Mouse (Mus musculus): ENCODE measurements around the gene Cemip. TPM values are rescaled to one million over a fixed set of nuclear protein-coding genes. Genes with fewer than 3 reads are reported as not detected.
A peak's percentile ranks its signal among the peaks of the same experiment; 100 is the strongest.

Gene Cemip
- polyA plus RNA-seq, 1 experiment from 2014 or later = 0.49 TPM

DNA sequence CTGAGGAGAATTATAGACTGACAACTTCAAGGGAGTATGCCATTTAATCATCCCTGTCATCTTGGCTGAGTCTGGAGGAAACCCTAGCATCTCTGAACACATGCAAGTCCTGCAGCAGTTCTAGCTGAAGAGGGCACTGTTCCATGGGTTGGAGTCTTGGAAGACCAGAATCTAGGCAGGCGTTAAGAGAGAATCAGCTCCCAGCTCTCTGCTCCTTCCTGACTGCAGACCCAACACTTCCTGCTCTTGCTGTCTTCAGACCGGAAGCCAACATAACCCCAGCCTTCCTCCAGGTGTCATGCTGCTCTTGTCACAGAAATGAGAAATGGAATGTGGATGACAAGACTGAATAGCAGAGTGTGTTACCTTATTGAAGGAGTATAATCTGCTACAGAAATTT lies 29.1 kb upstream of the Cemip start:
- Histone ChIP-seq H3K9ac (no peak overlapping the region), H3K4me3 (no peak overlapping the region), H3K36me3 (peaks cover 1% of the 10 kb centered on the region; the same call in 1 of the 2 replicates), H3K4me1 (replicated peaks) (peaks cover 70% of the 10 kb centered on the region), H3K9me3 (no peaks in the 10 kb centered on the region), H3K27ac (no peak overlapping the region), H3K27me3 (no peaks in the 10 kb centered on the region), H3K4me2 (no peak overlapping the region)
- WGBS = 66% methylated on average over 2 of the region's 2 CpGs
- ATAC-seq (ENCODE audit: low FRiP score) = no peak

DNA sequence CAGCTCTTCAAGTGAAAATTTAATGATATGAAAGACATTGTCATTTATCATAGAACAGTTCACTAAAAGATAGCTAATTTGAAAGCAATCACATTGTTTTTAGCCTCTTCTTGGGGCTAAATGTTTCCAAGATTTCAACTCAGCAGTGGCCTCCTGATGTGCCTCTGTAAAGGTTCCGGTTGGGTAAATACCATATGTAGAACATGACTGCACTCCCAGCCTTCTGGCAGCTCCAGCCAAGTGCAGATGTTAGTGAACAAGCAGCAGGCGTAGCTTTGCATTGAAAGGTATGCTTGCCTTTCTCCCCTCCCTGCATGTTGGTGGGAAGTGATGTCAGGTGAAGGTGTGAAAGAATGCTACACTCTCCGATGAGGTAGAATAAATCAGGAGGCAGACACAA lies 28.5 kb upstream of the Cemip start:
- H3K27ac ChIP-seq = no peak overlapping the region
- peaks cover 6% of the 10 kb centered on the region; the same call in 1 of the 2 replicates for H3K36me3 ChIP-seq
- H3K4me2 ChIP-seq = no peak overlapping the region
- no peak for ATAC-seq (ENCODE audit: low FRiP score)
- no peak overlapping the region for H3K9ac ChIP-seq
- no peak overlapping the region for H3K4me3 ChIP-seq
- WGBS = 75% methylated on average over 3 of the region's 3 CpGs
- no peaks in the 10 kb centered on the region for H3K27me3 ChIP-seq
- H3K4me1 ChIP-seq (replicated peaks) = peaks cover 64% of the 10 kb centered on the region
- no peaks in the 10 kb centered on the region for H3K9me3 ChIP-seq

DNA sequence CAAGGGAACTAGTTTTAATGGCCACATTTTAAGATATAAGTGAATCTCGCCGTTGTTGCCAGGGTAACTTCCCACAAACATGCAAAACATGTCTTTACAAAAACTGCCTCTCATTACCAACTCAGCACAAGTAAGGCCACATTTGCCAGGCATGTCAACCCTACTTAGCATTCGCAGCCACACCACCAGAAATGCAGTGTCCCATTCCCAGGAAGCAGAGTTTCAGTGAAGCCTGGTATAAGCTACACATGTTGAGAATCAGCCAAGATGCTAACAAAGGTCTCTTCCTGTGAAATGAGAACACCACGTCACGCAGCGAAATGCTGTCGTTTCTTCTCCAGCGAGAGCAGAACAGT lies 26.7 kb upstream of the Cemip start:
- ATAC-seq (ENCODE audit: low FRiP score) = peak; percentile 62; the same call in 1 of the 2 replicates
- 48% methylated on average over 8 of the region's 8 CpGs for WGBS
- peaks cover 47% of the 10 kb centered on the region for H3K4me1 ChIP-seq (replicated peaks)
- no peak overlapping the region for H3K9ac ChIP-seq
- peaks cover 16% of the 10 kb centered on the region for H3K36me3 ChIP-seq
- no peak overlapping the region for H3K4me2 ChIP-seq
- no peaks in the 10 kb centered on the region for H3K27me3 ChIP-seq
- H3K4me3 ChIP-seq = no peak overlapping the region
- H3K9me3 ChIP-seq = no peaks in the 10 kb centered on the region
- H3K27ac ChIP-seq = peak overlapping the region; percentile 31; the same call in 1 of the 2 replicates

DNA sequence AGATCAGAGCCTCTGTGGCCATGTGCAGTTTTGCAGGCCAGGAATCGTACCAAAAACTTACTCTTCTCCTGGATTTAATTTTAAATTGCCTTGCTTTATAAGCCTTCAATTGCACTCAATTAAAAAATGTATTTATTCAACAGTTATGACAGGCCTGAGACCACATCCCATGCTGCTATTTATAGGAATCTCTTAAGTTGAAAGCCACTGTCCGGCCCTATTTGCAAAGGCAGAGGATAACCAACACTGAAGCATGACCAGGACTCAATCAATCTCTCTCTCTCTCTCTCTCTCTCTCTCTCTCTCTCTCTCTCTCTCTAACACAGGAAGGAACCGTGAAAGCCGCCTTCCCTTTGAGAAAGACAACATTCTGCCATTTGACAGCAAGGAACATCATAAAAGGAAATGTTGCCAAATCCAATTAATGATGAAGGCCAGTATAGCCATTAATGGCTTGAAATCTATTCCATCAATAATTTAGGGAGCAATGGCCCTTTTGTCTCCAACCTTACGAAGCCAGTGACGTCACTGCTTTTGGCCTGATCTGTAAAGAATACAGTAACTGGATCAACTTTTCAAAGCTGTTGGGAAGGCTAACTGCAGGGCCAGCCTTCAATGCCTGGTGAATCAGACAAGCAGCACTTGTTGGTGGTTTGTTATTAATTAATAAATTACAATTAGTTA lies 26.2 kb upstream of the Cemip start:
- 45% methylated on average over 6 of the region's 6 CpGs for WGBS
- Histone ChIP-seq H3K4me2 (no peak overlapping the region), H3K36me3 (peaks cover 16% of the 10 kb centered on the region), H3K9ac (no peak overlapping the region; the same call in 1 of the 2 replicates), H3K4me1 (replicated peaks) (peaks cover 43% of the 10 kb centered on the region), H3K27ac (peak overlapping the region; percentile 45; the same call in 1 of the 2 replicates), H3K27me3 (no peaks in the 10 kb centered on the region), H3K4me3 (no peak overlapping the region), H3K9me3 (no peaks in the 10 kb centered on the region)
- ATAC-seq (ENCODE audit: low FRiP score) = no peak; the same call in 1 of the 2 replicates

DNA sequence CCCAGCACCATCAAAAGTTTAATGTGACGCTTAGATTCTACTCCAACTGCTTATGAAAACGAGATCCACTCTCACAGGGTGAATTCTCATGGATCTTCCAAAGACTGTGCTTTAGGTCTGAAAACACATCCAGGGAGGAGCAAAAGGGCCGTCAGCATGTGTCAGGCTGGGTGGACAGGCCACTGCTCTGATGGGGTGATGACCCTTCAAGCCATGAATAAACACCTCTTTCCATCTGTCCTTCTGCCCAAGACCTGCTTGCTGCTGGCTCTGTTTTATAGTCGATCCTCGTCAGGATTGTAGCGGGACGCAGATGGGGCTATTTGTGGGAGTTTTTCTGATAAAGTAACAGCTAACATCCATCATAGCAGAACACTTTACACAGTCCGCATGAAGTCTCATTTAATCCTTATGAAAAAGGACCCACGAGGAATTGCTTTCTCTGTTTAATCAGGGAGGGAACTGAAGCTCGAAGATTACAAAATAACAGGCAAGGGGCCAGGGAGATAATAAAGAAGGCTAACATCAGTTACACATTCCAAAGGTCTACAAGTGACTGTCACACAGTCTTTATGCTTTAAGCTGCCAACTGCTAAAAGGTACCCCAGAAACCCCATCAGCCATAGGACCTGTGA lies 25.5 kb upstream of the Cemip start:
- no peak overlapping the region for H3K4me2 ChIP-seq
- ATAC-seq (ENCODE audit: low FRiP score) = no peak
- peak overlapping the region; percentile 45; the same call in 1 of the 2 replicates for H3K27ac ChIP-seq
- 59% methylated on average over 10 of the region's 10 CpGs for WGBS
- no peaks in the 10 kb centered on the region for H3K9me3 ChIP-seq
- peaks cover 16% of the 10 kb centered on the region for H3K36me3 ChIP-seq
- H3K27me3 ChIP-seq = no peaks in the 10 kb centered on the region
- H3K4me1 ChIP-seq (replicated peaks) = peaks cover 40% of the 10 kb centered on the region
- H3K9ac ChIP-seq = no peak overlapping the region
- no peak overlapping the region for H3K4me3 ChIP-seq

DNA sequence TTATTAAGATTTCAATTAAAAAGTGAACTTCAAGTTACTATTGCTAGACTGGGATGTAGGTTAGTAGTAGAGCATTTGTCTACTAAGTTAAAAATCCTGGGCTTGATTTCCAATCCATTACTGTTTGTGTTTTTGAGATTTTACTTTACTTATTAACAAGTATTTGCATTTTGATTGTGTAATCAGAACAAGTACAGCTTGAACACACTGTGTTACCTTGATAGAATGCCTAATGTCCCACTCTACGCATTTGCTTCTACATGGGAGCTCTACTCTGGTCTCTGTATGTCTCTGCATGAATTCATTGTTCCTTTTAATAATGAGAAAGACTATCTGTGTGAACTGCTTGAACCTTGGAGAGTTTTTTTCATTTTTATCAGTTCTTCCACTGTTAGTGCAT lies 20.6 kb upstream of the Cemip start:
- no peak overlapping the region for H3K27ac ChIP-seq
- no peak for ATAC-seq (ENCODE audit: low FRiP score)
- 92% methylated on average over 1 of the region's 1 CpGs for WGBS
- H3K4me2 ChIP-seq = no peak overlapping the region
- H3K27me3 ChIP-seq = no peaks in the 10 kb centered on the region
- H3K36me3 ChIP-seq = peaks cover 16% of the 10 kb centered on the region
- H3K9me3 ChIP-seq = no peaks in the 10 kb centered on the region
- H3K4me1 ChIP-seq (replicated peaks) = peaks cover 7% of the 10 kb centered on the region; the same call in 1 of the 2 replicates
- H3K9ac ChIP-seq = no peak overlapping the region
- H3K4me3 ChIP-seq = no peak overlapping the region

DNA sequence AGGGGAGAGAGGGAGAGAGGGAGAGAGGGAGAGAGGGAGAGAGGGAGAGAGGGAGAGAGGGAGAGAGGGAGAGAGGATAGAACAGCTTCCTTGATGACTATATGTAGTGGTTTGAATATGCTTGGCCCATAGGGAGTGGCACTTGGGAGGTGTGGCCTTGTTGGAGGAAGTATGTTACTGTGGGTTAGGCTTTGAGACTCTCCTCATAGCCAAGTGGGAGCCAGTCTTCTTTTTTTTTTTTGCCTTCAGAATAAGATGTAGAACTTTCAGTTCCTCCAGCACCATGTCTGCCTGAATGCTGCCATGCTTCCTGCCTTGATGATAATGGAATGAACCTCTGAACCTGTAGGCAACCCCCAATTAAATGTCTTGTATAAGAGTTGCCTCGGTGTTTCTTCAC lies 16.3 kb upstream of the Cemip start:
- no peak for ATAC-seq (ENCODE audit: low FRiP score)
- Histone ChIP-seq H3K9ac (no peak overlapping the region), H3K4me2 (no peak overlapping the region), H3K27me3 (no peaks in the 10 kb centered on the region), H3K9me3 (no peaks in the 10 kb centered on the region), H3K27ac (no peak overlapping the region), H3K4me1 (replicated peaks) (no peaks in the 10 kb centered on the region), H3K36me3 (no peaks in the 10 kb centered on the region; the same call in 1 of the 2 replicates), H3K4me3 (no peak overlapping the region)
- 88% methylated on average over 1 of the region's 1 CpGs for WGBS

DNA sequence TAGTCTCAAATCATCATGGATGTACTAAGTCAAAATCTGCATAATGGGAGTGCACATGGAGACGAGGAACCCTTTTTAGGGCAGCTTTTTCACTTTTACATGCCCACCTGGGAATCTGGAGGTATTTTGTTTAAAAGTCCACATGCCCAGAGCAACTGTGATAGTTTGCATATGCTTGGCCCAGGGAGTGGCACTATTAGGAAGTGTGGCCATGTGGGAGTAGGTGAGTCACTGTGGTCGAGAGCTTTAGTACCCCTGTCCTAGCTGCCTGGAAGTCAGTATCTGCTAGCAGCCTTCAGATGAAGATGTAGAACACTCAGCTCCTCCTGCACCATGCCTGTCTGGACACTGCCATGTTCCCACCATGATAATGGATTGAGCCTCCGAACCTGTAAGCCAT lies 14.4 kb upstream of the Cemip start:
- Histone ChIP-seq H3K4me2 (no peak overlapping the region), H3K27ac (no peak overlapping the region), H3K4me1 (replicated peaks) (peaks cover 4% of the 10 kb centered on the region; the same call in 1 of the 2 replicates), H3K9me3 (no peaks in the 10 kb centered on the region), H3K36me3 (no peaks in the 10 kb centered on the region), H3K4me3 (no peak overlapping the region), H3K27me3 (no peaks in the 10 kb centered on the region), H3K9ac (no peak overlapping the region)
- no peak for ATAC-seq (ENCODE audit: low FRiP score)
- 92% methylated on average over 3 of the region's 3 CpGs for WGBS

DNA sequence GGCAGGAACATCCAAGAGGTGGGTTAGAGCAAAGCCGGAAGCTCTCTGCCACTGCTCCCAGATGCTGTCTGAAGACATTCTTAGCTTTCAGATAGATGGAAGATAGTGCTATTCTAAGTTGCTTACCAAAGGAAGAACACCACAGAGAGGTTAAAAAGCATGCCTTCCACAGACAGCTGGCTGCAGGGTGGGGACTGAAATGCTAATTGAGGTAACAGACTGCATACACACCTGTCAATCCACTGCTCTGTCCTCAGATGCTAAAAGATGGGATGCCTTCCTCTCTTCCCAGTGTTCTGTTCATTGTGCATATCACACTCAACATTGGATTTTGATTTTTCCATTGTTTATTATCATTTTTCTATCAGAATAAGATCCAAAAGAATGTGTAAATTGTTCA lies 11.8 kb upstream of the Cemip start:
- Histone ChIP-seq H3K4me1 (replicated peaks) (peaks cover 6% of the 10 kb centered on the region; the same call in 1 of the 2 replicates), H3K36me3 (no peaks in the 10 kb centered on the region), H3K27ac (no peak overlapping the region), H3K9ac (no peak overlapping the region), H3K4me2 (no peak overlapping the region), H3K9me3 (no peaks in the 10 kb centered on the region), H3K27me3 (no peaks in the 10 kb centered on the region), H3K4me3 (no peak overlapping the region)
- no peak for ATAC-seq (ENCODE audit: low FRiP score)
- WGBS = 84% methylated on average over 1 of the region's 1 CpGs

DNA sequence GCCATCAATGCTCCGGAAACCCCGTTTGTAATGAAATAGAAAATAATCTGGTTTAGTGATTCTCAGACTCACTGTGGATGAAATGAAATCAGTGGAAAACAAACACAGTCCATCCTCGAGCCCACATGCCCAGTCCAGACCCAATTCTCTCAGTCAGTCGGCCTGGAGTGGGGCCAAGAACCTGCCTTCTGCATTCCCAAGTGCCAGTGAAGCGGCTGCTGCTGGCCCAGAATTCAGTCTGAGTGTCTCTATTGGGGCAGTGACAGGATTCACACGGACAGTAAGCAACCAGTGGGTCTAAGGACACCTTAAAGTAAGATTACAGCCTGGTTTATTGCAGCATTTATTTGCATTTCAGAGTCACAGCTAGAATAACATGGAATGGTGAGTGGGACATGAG lies 10.2 kb upstream of the Cemip start:
- Histone ChIP-seq H3K36me3 (no peaks in the 10 kb centered on the region), H3K4me2 (no peak overlapping the region), H3K9me3 (no peaks in the 10 kb centered on the region), H3K9ac (no peak overlapping the region), H3K4me3 (no peak overlapping the region), H3K4me1 (replicated peaks) (peaks cover 6% of the 10 kb centered on the region; the same call in 1 of the 2 replicates), H3K27me3 (no peaks in the 10 kb centered on the region), H3K27ac (no peak overlapping the region)
- WGBS = 74% methylated on average over 6 of the region's 6 CpGs
- no peak for ATAC-seq (ENCODE audit: low FRiP score)

DNA sequence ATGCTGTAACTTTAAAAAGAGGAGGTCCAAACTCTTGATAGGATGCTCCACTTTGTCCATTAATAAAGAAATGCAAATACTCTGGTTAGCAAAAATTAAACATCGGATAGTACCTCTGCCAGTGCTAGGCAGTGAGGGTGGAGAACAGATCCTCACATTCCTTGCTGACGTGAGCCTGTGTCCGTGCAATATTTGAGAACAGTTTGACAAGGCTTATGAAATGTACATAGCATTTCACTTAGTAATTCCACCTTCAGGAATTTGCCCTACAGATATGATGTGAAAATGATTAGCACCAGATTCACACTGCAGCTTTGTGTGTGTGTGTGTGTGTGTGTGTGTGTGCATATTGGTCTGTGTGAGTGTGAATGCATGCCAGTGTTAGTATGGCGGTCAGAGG lies 4.5 kb upstream of the Cemip start:
- Histone ChIP-seq H3K4me3 (no peak overlapping the region), H3K36me3 (no peaks in the 10 kb centered on the region), H3K9me3 (no peaks in the 10 kb centered on the region), H3K27ac (no peak overlapping the region), H3K9ac (no peak overlapping the region), H3K4me1 (replicated peaks) (peaks cover 10% of the 10 kb centered on the region), H3K27me3 (peaks cover 23% of the 10 kb centered on the region), H3K4me2 (no peak overlapping the region)
- ATAC-seq (ENCODE audit: low FRiP score) = no peak
- 89% methylated on average over 4 of the region's 4 CpGs for WGBS

DNA sequence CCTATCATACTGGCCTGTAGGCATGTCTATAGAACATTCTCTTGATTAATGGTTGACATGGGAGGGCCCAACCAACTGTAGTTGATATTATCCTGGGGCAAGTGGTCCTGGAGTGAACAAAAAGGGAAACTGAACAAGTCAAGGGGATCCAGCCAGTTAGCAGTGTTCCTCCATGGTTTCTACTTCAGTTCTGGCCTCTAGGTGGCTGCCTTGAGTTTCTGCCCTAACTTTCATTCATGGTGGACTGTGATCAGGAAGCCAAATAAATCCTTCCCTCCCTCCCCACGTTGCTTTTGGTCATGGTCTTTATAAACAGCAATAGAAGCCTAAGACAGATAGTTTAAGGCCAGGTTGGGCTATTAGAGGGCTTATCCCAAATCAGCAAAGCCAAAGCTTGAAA lies 3.5 kb upstream of the Cemip start:
- Histone ChIP-seq H3K4me1 (replicated peaks) (peaks cover 17% of the 10 kb centered on the region), H3K9me3 (no peaks in the 10 kb centered on the region), H3K27me3 (peaks cover 33% of the 10 kb centered on the region), H3K9ac (no peak overlapping the region), H3K4me2 (no peak overlapping the region), H3K27ac (no peak overlapping the region), H3K36me3 (no peaks in the 10 kb centered on the region), H3K4me3 (no peak overlapping the region)
- ATAC-seq (ENCODE audit: low FRiP score) = no peak
- WGBS = 19% methylated on average over 1 of the region's 1 CpGs

DNA sequence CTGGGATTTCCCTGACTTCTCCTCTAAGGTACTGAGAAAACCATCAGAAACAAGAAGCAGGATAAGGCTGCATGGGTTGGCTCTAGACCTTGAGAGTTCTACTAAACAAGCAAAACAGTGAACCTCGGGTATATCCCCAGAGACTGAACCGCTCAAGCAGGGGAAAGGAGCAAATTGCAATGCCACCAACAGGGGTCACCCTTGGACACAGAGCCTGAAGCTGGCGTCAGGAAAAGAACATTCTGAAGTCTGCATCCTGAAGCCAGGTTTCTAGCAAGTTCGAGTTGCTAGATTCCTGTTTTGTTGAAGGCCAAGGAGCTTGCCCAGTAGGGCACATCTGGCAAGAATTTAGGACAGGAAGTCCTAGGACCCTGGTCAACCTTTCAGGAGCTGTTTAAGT lies 2.7 kb upstream of the Cemip start:
- no peak for ATAC-seq (ENCODE audit: low FRiP score)
- H3K4me3 ChIP-seq = no peak overlapping the region
- WGBS = 15% methylated on average over 4 of the region's 4 CpGs
- H3K9me3 ChIP-seq = no peaks in the 10 kb centered on the region
- H3K4me1 ChIP-seq (replicated peaks) = peaks cover 17% of the 10 kb centered on the region
- no peak overlapping the region for H3K4me2 ChIP-seq
- no peak overlapping the region for H3K27ac ChIP-seq
- H3K36me3 ChIP-seq = no peaks in the 10 kb centered on the region
- no peak overlapping the region for H3K9ac ChIP-seq
- H3K27me3 ChIP-seq = peaks cover 41% of the 10 kb centered on the region
